Mouse (Mus musculus): ENCODE results near the gene Il1r1.
A peak's percentile ranks its signal among the peaks of the same experiment; 100 is the strongest.

- no peak for TF ChIP-seq MAX (IDR thresholded peaks at IDR 0.05; ENCODE audit: low read depth)
- no peak for TF ChIP-seq POLR2A (IDR thresholded peaks at IDR 0.05; ENCODE audit: insufficient read length, low read depth)
- no peak for TF ChIP-seq CEBPB (IDR thresholded peaks at IDR 0.05; ENCODE audit: insufficient read depth, poor library complexity, severe bottlenecking)
- TF ChIP-seq USF1 (IDR thresholded peaks at IDR 0.05; ENCODE audit: low read depth): no peak
- TF ChIP-seq MYOD1 (IDR thresholded peaks at IDR 0.05; ENCODE audit: control insufficient read depth in 1 of 3, insufficient read length in 2 of 3, low read depth in 2 of 3): peak in 2 of 3 experiments; percentile 77 to 86
- TF ChIP-seq SRF (IDR thresholded peaks at IDR 0.05; ENCODE audit: control insufficient read depth, insufficient read length, low read depth): no peak
- no peak for TF ChIP-seq POLR2AphosphoS2 (IDR thresholded peaks at IDR 0.05; ENCODE audit: insufficient read length, low read depth)
- TF ChIP-seq E2F4 (IDR thresholded peaks at IDR 0.05; ENCODE audit: insufficient read depth): no peak
These were observed 59.1 kb downstream of the Il1r1 start for GRCm38 (mm10) chr1:40283995-40284394.

All from myocyte (in vitro differentiated cells).